Mouse (Mus musculus) gastrocnemius, postnatal 4 days (tissue): Measurements from ENCODE around the gene Cebpg. TPM values are rescaled to one million over a fixed set of nuclear protein-coding genes. Genes with fewer than 3 reads are reported as not detected.

Source experiments
- DNase-seq, 2 experiments: peaks; one replicate each; pipeline ENCODE4 v3.0.0; 2021 to 2022; ENCODE audit warnings: low spot score in 2 of 2, mixed read lengths in 2 of 2
- total RNA-seq, 2 experiments: library from RNA; stranded (reverse); gene quantifications; 2 replicates each; pipeline ENCODE4 v1.2.3; 2021

Cebpg gene
- total RNA-seq, 2 experiments from 2014 or later: 23.0 to 24.8 TPM

GRCm38 (mm10) chr7:35054977-35055618, 1.3 kb downstream of the Cebpg start:
- DNase-seq: no peak

GRCm38 (mm10) chr7:35054286-35054685, 2.1 kb downstream of the Cebpg start:
- no peak for DNase-seq

- DNase-seq: no peak
These were observed 3.2 kb downstream of the Cebpg start for GRCm38 (mm10) chr7:35053161-35053560.

- DNase-seq: no peak
These were observed 5.8 kb downstream of the Cebpg start for GRCm38 (mm10) chr7:35050540-35050939.

GRCm38 (mm10) chr7:35046091-35046490, 10.3 kb downstream of the Cebpg start:
- DNase-seq: no peak

- no peak for DNase-seq
These were observed 11.7 kb downstream of the Cebpg start for GRCm38 (mm10) chr7:35044719-35045118.

GRCm38 (mm10) chr7:35043266-35043817, 13.0 kb downstream of the Cebpg start:
- DNase-seq: no peak

- no peak for DNase-seq
These were observed 13.6 kb downstream of the Cebpg start for GRCm38 (mm10) chr7:35042759-35043217.

GRCm38 (mm10) chr7:35042209-35042554, 14.2 kb downstream of the Cebpg start:
- no peak for DNase-seq

GRCm38 (mm10) chr7:35041286-35042208, 14.8 kb downstream of the Cebpg start:
- no peak for DNase-seq

- DNase-seq: no peak
These were observed 16.0 kb downstream of the Cebpg start for GRCm38 (mm10) chr7:35040176-35040972.

- no peak for DNase-seq
These were observed 19.0 kb downstream of the Cebpg start for GRCm38 (mm10) chr7:35037408-35037807.

- peak in 1 of 2 experiments; percentile 72 for DNase-seq
These were observed 20.1 kb downstream of the Cebpg start for GRCm38 (mm10) chr7:35036266-35036731.

GRCm38 (mm10) chr7:35035565-35035964, 20.8 kb downstream of the Cebpg start:
- no peak for DNase-seq

GRCm38 (mm10) chr7:35035141-35035553, 21.2 kb downstream of the Cebpg start:
- no peak for DNase-seq

GRCm38 (mm10) chr7:35030567-35030966, 25.8 kb downstream of the Cebpg start:
- DNase-seq: no peak

- no peak for DNase-seq
These were observed 26.7 kb downstream of the Cebpg start for GRCm38 (mm10) chr7:35029648-35030047.

GRCm38 (mm10) chr7:35029228-35029627, 27.1 kb downstream of the Cebpg start:
- no peak for DNase-seq

GRCm38 (mm10) chr7:35028559-35028958, 27.8 kb downstream of the Cebpg start:
- DNase-seq: no peak

- DNase-seq: no peak
These were observed 28.5 kb downstream of the Cebpg start for GRCm38 (mm10) chr7:35027801-35028420.
